Mouse (Mus musculus) liver, embryonic 14.5 days (tissue): ENCODE data around the gene Trpt1. TPM values are rescaled to one million over a fixed set of nuclear protein-coding genes. Genes with fewer than 3 reads are reported as not detected.

Experiments used
- ATAC-seq: fragments of 200-750 bp; cut with Nextera tagmentation; 2 replicates; pipeline ENCODE4 v1.8.0; 2017; ENCODE audit warnings: moderate number of reproducible peaks, mild to moderate bottlenecking, moderate library complexity; ENCODE audit not compliant: insufficient read depth
- DNase-seq, 3 experiments: peaks; one replicate each; pipeline ENCODE4 v3.0.0-alpha.2; 2012 to 2013; ENCODE audit warnings: low read depth in 3 of 3, low spot score in 3 of 3
- H3K27ac ChIP-seq: fragments of 300-500 bp; sonication (generic); 2 replicates; pipeline ENCODE4 v1.5.1; 2014; ENCODE audit warnings: moderate library complexity, mild to moderate bottlenecking, control low read depth, inconsistent platforms
- H3K27me3 ChIP-seq: fragments of 300-500 bp; sonication (generic); 2 replicates; pipeline ENCODE4 v1.6.1; 2014; ENCODE audit warnings: mild to moderate bottlenecking, low read length, moderate library complexity; ENCODE audit not compliant: control insufficient read depth, insufficient read depth
- H3K36me3 ChIP-seq: fragments of 300-500 bp; sonication (generic); replicated peaks from 2 replicates; pipeline ENCODE4 v1.6.1; 2014; ENCODE audit warnings: low read depth; ENCODE audit not compliant: control insufficient read depth, insufficient read depth
- H3K4me1 ChIP-seq, 2 experiments: fragments of 200-500 bp in 1 of 2; fragments of 300-500 bp in 1 of 2; sonication (generic) in 1 of 2; replicated peaks; 2 replicates each; pipeline ENCODE4 v1.6.1; 2012 to 2014; ENCODE audit warnings: antibody characterized with exemption in 1 of 2, inconsistent platforms in 1 of 2, low read length in 1 of 2; ENCODE audit not compliant: control insufficient read depth in 2 of 2, insufficient read depth in 2 of 2
- H3K4me2 ChIP-seq: fragments of 300-500 bp; sonication (generic); 2 replicates; pipeline ENCODE4 v1.6.1; 2014; ENCODE audit warnings: low read depth, mild to moderate bottlenecking, control low read depth, moderate library complexity
- H3K4me3 ChIP-seq, 2 experiments: fragments of 200-500 bp in 1 of 2; fragments of 300-500 bp in 1 of 2; sonication (generic) in 1 of 2; 2 replicates each; pipeline ENCODE4 v1.5.1; 2012 to 2014; ENCODE audit warnings: low read depth in 2 of 2, low read length in 2 of 2, mild to moderate bottlenecking in 2 of 2, control low read depth in 1 of 2, inconsistent platforms in 1 of 2, moderate library complexity in 1 of 2; ENCODE audit not compliant: insufficient read depth in 1 of 2
- H3K9ac ChIP-seq: fragments of 300-500 bp; sonication (generic); replicated peaks from 2 replicates; pipeline ENCODE4 v1.6.1; 2014; ENCODE audit warnings: mild to moderate bottlenecking, control low read depth, moderate library complexity
- H3K9me3 ChIP-seq: fragments of 300-500 bp; sonication (generic); 2 replicates; pipeline ENCODE4 v1.6.1; 2016; ENCODE audit warnings: low read length, mixed read lengths; ENCODE audit not compliant: control insufficient read depth
- CTCF ChIP-seq: IDR thresholded peaks from 2 replicates; pipeline ENCODE4 v1.5.1; 2016; ENCODE audit warnings: antibody characterized with exemption, low read depth, control low read depth
- EP300 ChIP-seq: IDR thresholded peaks from 2 replicates; pipeline ENCODE4 v1.6.1; 2016; ENCODE audit warnings: antibody characterized with exemption, low read depth
- WGBS: fragments of 180-500 bp; shearing (Covaris S2); extraction: QIAGEN DNeasy Blood & Tissue Kit; methylation state at CpG from one replicate; pipeline ENCODE4 v1.1.7; 2014; ENCODE audit not compliant: insufficient replicate concordance; 5-methylcytosine and 5-hydroxymethylcytosine counted together
- polyA plus RNA-seq, 2 experiments: library from polyadenylated mRNA; depleted of rRNA in 1 of 2; stranded (reverse) in 1 of 2; unstranded in 1 of 2; fragments of >200 nt; fragmentation: Nextera tagmentation in 1 of 2; extraction: Ambion mirVana in 1 of 2; gene quantifications; 2 replicates each; pipeline versions ENCODE4 v1.2.1 to v1.2.3; 2012 to 2014

Trpt1 gene
- polyA plus RNA-seq, 2 experiments = 1.7 to 1.8 TPM

DNA sequence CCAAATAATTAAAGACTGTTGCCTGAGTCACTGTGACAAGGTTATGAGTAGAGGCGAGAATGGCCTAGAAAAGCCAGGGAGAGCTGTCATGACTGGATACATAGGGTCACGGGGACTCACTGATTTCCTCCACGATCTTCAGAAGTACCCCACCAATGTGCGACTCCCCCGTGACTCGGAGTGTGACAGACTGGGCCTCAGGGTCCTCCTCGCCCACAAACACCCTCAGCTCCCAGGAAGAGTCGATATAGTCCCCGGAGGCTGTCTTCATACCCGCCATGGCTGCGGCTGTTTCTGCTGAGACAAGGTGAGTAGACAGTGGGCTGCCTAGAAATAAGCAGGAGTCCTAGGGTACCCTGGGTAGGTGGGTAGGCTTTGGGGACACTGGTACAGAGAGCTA, 22.6 kb downstream of the Trpt1 start:
- ATAC-seq (peak; percentile 5; the same call in 1 of the 2 replicates), DNase-seq (no peak)
- Histone ChIP-seq H3K27me3 (no peaks in the 10 kb centered on the region), H3K27ac (peak overlapping the region; percentile 98), H3K4me2 (peak overlapping the region; percentile 98), H3K4me1 (peaks cover 19 to 29% of the 10 kb centered on the region in 2 experiments), H3K9me3 (no peaks in the 10 kb centered on the region), H3K4me3 (peak overlapping the region; percentile 73 to 80), H3K9ac (peak overlapping the region; percentile 95), H3K36me3 (peaks cover 49% of the 10 kb centered on the region)
- WGBS = 10% methylated on average over 11 of the region's 11 CpGs
- TF ChIP-seq EP300 = no peak
- no peak for TF ChIP-seq CTCF

DNA sequence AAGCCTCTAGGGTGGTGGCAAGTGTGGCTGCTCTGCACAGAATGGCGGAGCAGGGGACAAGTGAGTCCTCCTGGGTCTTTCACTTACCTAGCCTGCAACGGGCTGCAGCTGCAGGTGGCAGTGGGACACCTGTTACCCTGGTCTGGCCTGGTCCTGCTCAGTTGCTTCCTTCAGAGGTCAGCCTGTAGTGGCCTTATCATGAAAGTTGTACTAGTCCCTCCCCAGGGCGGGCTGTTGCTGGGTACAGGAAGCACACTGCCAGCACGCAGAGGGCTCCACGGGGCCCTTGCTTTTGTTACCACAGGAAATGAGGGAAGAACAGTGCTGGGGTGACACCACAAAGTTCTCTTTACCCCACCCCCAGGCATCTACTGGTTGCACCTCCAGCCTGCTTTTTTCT, 23.3 kb downstream of the Trpt1 start, which contains the start of gene Fermt3:
Gene Fermt3, minus strand, starts transcription at position 279 of the 400 bp plus-strand sequence.
- peak within 1 kb of the TSS; percentile 73 to 80 for H3K4me3 ChIP-seq
- peak; percentile 61 to 71 (median 67) for DNase-seq
- no peaks in the 10 kb centered on the region for H3K9me3 ChIP-seq
- peaks cover 19 to 29% of the 10 kb centered on the region in 2 experiments for H3K4me1 ChIP-seq
- TF ChIP-seq EP300 = peak; percentile 29; the same call in 1 of the 2 replicates
- TF ChIP-seq CTCF = no peak; the same call in 1 of the 2 replicates
- peak within 1 kb of the TSS; percentile 95 for H3K9ac ChIP-seq
- H3K36me3 ChIP-seq = peaks cover 51% of the 10 kb centered on the region
- ATAC-seq = peak; percentile 75
- peak within 1 kb of the TSS; percentile 98 for H3K4me2 ChIP-seq
- peak within 1 kb of the TSS; percentile 98 for H3K27ac ChIP-seq
- H3K27me3 ChIP-seq = no peaks in the 10 kb centered on the region
- WGBS = 8% methylated on average over 5 of the region's 5 CpGs

GRCm38 (mm10) chr19:7020224-7020641, 24.3 kb downstream of the Trpt1 start:
- TF ChIP-seq CTCF (peak; percentile 93), EP300 (no peak)
- Histone ChIP-seq H3K27me3 (no peaks in the 10 kb centered on the region), H3K36me3 (peaks cover 55% of the 10 kb centered on the region), H3K4me1 (peaks cover 19 to 29% of the 10 kb centered on the region in 2 experiments), H3K9me3 (no peaks in the 10 kb centered on the region), H3K9ac (no peak overlapping the region; the same call in 1 of the 2 replicates), H3K27ac (peak overlapping the region; percentile 98), H3K4me2 (peak overlapping the region; percentile 98), H3K4me3 (peak overlapping the region; percentile 20 to 80; a peak in 2 of 4 replicates)
- peak; percentile 50 to 64 (median 52) for DNase-seq
- WGBS = 18% methylated on average over 3 of the region's 3 CpGs
- no peak for ATAC-seq

GRCm38 (mm10) chr19:7029531-7029930, 33.6 kb downstream of the Trpt1 start:
- no peak for TF ChIP-seq EP300
- TF ChIP-seq CTCF = no peak
- peaks cover 92% of the 10 kb centered on the region for H3K36me3 ChIP-seq
- H3K9me3 ChIP-seq = no peaks in the 10 kb centered on the region
- ATAC-seq (no peak), DNase-seq (no peak)
- H3K4me1 ChIP-seq = no peaks in the 10 kb centered on the region
- H3K27me3 ChIP-seq = no peaks in the 10 kb centered on the region
- no peak overlapping the region for H3K9ac ChIP-seq
- no peak overlapping the region for H3K27ac ChIP-seq
- WGBS = 85% methylated on average over 5 of the region's 5 CpGs
- no peak overlapping the region for H3K4me2 ChIP-seq
- no peak overlapping the region for H3K4me3 ChIP-seq

DNA sequence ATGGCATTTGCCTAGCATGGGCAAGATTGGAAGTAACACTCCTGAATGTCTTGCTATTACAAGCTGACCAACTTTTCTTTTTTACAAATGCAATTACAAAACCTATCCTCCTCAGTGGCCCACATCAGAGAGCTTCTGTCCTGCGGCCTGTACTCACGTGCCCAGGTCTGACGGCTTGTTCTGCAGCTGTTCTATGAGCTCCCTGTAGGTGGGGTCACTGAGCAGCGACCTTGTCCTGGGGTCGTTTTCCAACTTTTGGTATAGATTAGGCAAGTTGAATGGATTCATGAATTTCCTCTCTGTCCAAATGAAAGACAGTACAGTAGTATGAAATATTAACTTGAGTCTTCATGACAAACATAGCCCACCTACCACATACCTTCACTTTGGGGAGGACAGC, 38.1 kb downstream of the Trpt1 start:
- ATAC-seq = no peak
- no peak overlapping the region for H3K4me3 ChIP-seq
- H3K27me3 ChIP-seq = no peaks in the 10 kb centered on the region
- H3K9me3 ChIP-seq = no peaks in the 10 kb centered on the region
- DNase-seq = no peak
- TF ChIP-seq EP300 = no peak
- TF ChIP-seq CTCF = peak; percentile 17; the same call in 1 of the 2 replicates
- no peak overlapping the region for H3K27ac ChIP-seq
- no peak overlapping the region for H3K4me2 ChIP-seq
- 90% methylated on average over 5 of the region's 5 CpGs for WGBS
- H3K36me3 ChIP-seq = peaks cover 60% of the 10 kb centered on the region
- no peak overlapping the region for H3K9ac ChIP-seq
- H3K4me1 ChIP-seq = peaks cover 16 to 18% of the 10 kb centered on the region in 2 experiments; a peak in 3 of 4 replicates
